Mouse (Mus musculus) left cerebral cortex, adult 11 months (tissue): ENCODE results near the gene Mrpl24.
A peak's percentile ranks its signal among the peaks of the same experiment; 100 is the strongest.

Source experiments
- DNase-seq: peaks from one replicate; pipeline ENCODE4 v3.0.0; 2022; ENCODE audit warnings: low spot score

The Mrpl24 gene

DNA sequence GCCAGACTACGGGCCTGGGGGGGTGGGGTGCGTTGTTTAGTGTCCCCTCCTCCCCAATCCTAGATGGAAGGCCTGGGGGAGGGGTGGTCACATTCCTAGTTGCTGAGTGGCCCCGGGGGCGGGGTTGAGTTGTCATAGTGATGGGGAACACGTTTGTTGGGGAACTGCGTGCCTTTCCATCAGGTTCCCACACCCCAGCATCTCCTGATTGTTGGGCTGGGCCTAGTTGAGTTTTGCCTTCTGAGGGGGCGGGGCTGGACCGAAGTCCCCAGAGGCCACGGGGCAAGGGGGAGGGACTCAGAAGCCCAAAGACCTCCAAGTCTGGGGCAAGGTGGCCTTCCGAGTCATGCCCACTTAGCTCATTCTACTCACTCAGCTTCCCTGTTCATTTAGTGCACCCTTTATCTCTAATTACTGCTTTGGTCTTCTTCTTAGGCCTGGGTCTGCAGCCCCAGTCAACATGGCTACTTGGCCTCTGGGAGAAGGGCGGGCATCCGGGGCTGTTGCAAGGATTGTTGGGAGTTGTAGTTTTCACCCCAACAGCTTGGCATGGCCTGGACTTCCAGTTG lies 8.6 kb upstream of the Mrpl24 start:
- no peak for DNase-seq

DNA sequence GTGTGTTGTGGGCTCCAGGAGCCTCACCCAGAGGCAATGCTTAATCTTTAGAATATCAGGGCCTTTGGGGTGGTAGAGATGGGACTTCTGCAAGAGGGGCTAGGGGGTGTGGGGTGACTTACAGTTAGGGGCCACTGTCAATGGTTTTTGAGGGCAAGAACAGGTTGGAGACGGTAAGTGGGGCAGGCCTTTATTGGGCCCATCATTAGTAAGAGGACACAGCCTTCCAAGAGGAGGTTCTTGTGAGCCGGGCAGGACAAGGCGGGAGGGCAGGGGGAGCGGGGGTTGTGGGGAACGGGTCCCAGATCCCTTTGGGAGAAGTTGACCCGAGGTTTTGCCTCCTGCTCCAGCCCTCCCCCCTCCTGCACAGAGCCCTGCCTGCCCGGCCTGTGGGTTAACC lies 5.8 kb upstream of the Mrpl24 start:
- no peak for DNase-seq

DNA sequence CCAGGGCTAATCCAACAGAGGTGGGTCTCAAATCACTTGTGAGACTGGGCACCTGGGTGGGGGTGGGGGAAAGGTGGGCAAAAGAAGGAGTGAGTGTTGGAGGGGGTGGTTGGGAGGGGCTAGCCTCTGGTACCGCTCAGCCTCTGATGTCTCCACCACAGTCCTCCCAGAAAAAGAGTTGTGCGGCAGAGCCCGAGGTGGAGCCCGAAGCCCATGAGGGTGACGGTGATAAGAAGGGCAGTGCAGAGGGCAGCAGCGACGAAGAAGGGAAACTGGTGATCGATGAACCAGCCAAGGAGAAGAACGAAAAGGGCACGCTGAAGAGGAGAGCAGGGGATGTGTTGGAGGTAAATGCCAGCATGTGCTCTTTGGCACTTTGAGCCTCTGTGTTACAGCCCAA lies 5.4 kb upstream of the Mrpl24 start:
- DNase-seq: no peak

DNA sequence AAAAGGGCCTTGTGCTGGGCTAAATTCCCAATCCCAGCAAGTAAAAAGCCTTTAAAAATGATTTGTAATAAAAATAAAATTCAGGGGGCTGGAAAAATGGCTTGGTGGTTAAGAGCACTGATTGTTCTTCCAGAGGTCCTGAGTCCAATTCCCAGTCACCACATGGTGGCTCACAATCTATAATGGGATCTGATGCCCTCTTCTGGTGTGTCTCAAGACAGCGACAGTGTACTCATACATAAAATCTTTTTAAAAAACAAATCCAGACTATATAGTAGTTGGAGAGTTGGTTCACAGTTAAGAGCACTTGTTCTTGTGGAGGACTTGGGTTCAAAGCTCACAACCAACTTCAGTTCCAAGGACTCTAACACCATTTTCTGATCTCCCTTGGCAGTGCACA lies 2.3 kb upstream of the Mrpl24 start:
- DNase-seq: no peak

DNA sequence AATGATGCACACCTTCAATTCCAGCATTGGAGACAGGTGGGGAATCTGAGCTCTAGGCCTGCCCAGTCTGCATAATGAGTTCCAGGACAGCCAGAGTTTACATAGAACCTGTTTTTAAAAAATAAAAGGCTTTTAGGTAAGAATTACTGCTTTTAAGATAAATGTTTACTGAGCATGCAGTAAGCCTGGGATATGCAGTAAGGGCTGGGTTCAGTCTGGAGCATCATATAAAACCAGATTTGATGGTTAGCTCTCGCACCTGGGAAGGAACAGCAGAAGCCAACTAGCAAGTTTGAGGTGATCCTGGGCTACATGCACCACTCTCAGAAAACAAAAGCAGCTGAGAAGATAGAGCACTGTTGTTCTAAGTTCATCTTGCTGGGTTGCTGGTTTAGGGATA lies 755 bp upstream of the Mrpl24 start:
- no peak for DNase-seq

DNA sequence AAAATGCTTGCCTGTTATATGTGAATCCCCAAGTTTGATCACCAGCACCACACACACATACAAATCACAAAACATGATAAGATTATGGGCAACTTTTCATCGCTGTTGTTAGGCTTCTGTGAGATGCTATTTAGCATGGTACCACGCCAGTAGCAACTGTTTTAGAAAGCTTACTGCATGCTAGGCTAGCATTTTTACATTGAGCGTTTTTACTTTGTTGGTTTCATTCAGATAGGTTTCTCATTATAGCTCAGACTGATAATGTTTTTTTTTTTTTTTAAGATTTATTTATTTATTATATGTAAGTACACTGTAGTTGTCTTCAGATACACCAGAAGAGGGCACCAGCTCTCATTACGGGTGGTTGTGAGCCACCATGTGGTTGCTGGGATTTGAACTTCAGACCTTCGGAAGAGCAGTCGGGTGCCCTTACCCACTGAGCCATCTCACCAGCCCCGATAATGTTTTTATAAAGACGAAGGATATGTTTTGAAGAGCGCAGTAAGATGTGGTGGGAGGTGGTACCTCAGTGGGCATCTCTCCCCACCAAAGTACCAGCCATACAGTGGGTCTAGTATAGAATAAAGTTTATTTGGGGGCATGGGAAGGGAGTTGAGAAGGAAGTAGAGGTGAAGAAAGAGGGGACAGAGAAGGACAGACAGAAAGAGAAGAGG lies 1.1 kb downstream of the Mrpl24 start:
- DNase-seq: no peak

DNA sequence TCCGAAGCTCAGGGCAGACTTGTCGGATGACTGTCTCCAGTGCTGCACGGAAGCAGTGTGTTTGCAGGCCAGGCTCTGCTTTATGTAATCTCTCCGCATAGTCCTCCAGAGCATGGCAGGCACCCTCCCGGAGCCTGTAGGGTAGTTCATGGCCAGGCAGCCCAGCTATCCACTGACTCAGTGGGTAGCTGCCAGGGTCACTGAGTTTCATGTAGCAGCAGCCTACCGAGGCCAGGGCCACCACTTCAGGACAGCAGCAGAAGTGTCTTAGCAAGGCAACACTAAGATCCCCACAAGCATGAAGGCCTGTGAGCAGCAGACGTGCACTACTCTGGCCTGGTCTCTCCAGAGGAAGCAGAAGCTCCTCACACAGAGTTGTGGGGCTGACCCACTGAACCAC lies 5.7 kb downstream of the Mrpl24 start:
- no peak for DNase-seq

DNA sequence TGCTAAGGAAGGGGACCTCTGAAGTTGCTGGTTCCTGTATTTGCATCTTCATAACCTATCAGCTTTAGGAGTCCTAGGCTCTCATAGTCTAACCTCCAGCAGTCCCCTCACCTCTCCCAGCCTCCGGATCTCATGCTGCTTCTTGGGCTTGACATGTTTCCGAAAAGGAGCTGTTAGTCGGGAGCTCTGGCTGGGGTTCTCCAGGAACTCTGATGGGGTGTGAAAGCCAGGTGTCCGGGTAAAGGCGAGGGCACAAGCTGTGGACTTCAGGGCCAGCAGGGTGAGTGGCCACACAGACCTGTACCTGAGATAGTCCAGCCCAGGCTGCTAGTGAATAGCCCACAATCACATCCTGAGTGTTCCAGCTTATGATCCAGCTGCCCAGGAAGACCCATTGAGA lies 8.1 kb downstream of the Mrpl24 start:
- no peak for DNase-seq

DNA sequence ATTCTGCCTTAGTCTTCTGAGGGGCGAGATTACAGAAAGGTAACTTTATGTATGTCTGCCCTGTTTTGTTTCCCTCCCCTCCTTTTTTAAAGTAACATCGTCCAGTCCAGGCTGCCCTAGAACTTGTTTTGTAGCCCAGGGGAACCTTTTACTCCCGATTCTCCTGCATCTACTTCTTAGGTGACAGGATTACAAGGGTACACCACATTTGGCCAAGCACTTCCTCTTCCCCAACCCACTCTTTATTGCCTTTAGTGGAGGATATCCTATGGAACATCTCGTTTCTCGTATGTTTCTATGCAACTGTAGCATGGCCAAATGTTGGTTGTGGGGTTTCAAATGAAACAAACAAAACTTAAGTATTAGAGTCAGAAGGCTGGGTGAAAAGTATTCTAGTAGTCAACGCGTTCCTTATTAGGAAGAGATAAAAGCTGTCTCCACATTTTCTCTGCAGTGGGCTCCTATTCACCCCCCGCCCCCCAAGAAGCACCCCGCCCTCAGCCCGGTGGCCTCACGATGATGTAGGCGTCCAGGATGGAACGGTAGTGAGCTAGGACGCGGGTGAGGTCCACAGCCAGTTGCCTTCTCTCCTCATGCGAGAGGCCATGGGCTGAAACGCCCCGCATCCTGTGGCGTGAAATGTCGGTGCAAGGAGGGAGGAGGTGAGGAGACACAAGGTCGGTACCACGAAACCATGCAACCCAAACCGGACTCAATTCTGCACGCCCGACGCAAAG lies 10.2 kb downstream of the Mrpl24 start:
- DNase-seq: no peak

DNA sequence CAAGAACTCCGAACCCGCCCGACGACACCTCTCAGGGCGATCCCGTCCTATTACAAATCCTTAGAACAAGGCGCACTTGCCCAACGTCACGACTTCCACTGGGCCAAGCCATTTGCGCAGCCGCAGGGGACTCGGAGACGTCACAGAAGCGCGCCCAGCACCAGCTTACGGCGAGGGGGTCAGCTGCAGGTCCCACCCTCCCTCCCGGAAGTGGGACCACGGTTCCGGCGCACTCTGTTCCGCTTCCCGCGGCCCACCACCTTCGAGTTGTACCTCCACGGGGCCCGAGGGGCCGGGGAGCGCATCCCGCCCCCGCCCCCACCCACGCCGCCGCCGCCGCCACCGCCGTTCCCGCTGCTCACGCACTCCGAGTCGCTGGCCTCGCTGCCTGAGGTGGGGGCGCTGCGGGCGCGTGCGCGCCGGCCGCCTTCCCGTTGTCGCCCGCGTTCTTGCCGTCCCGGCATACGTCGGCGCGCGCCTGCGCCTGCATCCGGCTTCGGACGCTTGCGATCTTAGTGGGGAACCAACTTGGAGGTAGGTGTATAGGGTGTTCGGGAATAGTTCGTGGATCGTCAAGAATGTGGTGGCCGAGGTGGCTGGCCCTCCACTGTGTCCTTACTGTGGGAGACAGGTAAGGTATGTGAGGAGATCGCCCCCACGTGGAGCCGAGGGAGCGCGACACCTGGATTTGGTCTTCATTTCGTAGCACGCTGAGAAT lies 10.9 kb downstream of the Mrpl24 start, which contains the start of the genes Isg20l2 and Rrnad1:
Gene Isg20l2 (plus strand): TSS at position 237 of the 718 bp plus-strand sequence.
Gene Rrnad1 (minus strand): TSS at position 640 of the 718 bp plus-strand sequence.
- peak; percentile 94 for DNase-seq

DNA sequence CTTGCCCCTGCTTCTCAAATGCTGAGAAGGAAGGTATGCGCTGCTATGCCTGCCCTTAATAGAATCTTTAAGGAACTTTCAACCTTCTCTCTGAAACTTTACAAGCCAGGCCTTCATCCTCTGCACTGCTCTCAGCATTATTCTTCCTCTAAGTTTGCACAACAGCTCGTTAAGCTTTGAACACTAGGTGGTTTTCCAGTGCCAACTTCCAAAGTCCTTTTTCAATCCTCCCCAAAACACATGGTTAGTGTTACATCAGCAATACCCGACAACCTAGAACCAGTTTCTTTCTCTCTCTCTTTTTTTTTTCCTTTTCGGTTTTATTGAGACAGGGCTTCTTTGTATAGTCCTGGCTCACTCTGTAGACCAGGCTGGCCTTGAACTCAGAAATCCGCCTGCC lies 14.7 kb downstream of the Mrpl24 start:
- no peak for DNase-seq

DNA sequence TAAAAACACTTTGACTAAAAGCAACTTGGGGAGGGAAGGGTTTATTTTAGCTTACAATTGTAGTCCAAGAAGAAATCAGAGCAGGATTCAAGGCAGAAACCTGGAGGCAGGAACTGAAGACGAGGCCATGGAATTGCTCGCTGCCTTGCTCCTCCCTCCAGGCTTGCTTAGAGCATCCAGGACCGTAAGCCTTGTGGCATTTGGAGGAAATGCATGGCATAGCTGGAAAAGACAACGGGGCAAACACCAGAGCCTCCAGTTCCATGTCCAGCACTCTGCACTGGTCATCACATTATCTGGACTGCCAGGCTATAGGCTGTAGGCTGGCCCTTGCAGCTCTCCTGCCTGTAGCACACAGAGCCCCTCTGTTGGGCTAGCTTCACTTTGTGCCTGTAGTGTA lies 15.2 kb downstream of the Mrpl24 start:
- no peak for DNase-seq

DNA sequence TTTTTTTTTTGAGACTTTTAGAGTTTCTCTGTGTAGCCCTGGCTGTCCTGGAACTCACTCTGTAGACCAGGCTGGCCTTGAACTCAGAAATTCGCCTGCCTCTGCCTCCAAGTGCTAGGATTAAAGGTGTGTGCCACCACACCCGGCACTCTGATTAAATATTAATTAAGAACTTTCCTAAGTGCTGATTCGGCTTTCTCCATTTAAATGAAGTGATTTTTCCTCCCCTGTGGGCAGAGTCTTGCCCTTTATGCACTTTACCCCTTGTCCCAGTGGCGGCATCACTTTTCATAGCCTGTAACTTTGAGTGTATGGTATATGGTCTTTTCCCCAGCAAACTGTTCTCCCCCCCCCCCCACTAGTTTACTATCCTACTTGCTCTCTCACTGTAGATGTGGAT lies 15.9 kb downstream of the Mrpl24 start:
- DNase-seq: no peak

DNA sequence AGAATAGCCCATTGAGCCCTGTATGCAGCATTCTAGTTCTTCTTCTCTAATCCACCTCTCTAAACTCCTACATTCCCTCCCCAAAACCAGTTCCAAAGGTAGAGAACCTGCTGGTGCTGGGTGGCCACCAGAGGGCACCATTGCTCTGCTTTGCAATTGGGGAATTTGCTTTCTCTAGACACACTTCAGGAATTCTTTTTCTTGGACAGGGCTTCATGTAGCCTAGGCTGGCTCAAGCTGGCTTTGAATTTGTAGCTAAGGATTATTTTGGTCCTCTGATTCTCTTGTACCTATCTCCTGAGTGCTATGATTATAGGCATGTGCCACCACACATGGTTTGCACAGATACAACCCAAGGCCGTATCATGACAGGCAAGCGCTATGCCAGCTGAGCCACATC lies 16.5 kb downstream of the Mrpl24 start:
- no peak for DNase-seq

DNA sequence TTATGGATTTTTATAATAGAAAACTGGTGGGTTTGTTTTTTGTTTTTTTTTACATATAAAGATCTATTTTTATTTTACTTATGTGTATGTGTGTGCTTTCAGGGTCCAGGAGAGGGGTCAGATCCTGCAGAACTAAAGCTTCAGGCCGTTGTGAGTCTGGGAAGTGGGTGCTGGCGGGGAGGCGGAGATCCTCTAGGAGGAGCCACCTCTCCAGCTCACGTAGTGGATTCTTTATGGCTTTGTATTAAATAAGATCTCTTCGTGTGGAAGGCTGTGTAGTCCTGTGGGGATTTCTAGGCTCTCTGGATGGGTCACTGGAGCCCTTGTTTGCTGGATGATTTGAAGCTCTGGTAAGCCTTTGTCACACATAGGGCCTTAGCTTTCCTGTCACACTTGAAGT lies 21.3 kb downstream of the Mrpl24 start:
- DNase-seq: no peak

DNA sequence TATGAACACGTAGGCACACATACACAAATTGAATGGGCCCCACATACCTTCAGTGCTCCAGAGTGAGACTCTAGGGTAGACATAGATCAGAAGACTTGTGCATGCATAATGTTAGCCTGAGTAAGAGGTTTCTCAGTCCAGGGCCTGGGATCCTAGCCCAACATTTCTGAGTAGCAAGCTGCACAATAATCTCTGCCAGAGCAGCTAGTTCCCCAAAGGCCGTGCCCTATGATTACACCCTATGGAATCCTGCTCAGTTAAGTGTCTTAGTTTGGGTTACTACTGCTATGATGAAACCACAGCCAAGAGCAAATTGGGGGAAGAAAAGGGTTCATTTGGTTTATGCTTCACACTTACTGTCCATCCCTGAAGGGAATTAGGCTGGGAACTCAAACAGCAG lies 23.2 kb downstream of the Mrpl24 start:
- DNase-seq: no peak

DNA sequence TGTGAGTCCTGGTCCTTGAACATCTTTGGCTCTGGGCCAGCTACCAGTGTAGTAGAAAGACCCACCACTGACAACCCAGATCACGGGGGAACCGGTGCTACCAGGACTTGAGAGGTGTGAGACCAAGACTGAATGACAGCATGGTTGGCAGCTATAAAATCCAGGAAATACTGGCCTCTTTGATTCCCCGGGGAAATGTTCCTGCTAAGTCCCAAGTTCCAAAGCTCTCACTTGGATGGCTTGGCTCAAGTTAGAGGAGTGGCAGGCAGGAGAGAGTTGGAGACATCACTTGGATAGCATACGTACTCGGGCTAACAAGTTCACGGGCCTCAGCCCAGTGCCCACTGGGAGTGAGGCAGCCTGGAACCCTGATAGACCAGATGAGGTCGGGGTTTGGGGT lies 24.3 kb downstream of the Mrpl24 start:
- DNase-seq: no peak

DNA sequence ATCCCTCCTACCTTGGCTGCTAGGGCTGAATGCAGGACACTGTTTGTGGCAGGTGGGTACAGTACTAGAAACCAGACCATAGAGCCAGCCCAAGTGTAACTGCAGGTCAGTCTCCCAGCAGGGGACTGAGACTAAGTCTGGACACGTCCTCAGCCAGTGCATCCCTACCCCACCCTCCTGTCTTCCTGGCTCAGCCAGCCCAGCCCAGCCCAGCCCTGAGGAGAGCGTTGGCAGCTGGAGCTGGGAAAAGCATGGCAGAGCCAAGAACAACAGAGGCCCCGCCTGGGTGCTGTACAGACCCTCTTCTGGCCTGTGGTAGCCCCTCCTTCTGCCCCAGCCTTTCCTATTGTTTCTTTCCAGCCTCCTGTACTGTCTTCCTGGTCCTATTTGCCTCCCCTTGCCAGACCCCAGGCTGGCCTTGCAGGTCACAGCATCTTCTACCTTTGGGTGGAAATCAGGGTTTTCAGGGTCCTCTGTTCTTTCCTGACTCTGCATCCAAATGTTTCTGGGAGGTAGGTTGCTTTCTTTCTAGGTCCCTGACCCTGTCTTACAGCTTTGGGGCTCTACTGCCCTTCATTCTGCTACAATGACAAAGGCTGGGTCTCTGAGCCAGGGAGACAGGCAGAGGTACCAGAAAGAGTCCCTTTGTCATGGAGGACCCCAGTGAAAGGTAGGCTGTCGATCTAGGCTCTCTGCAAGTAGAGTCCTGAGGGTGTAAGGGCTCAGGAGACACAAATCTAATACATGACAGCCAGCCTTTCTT lies 25.7 kb downstream of the Mrpl24 start:
- DNase-seq: no peak

DNA sequence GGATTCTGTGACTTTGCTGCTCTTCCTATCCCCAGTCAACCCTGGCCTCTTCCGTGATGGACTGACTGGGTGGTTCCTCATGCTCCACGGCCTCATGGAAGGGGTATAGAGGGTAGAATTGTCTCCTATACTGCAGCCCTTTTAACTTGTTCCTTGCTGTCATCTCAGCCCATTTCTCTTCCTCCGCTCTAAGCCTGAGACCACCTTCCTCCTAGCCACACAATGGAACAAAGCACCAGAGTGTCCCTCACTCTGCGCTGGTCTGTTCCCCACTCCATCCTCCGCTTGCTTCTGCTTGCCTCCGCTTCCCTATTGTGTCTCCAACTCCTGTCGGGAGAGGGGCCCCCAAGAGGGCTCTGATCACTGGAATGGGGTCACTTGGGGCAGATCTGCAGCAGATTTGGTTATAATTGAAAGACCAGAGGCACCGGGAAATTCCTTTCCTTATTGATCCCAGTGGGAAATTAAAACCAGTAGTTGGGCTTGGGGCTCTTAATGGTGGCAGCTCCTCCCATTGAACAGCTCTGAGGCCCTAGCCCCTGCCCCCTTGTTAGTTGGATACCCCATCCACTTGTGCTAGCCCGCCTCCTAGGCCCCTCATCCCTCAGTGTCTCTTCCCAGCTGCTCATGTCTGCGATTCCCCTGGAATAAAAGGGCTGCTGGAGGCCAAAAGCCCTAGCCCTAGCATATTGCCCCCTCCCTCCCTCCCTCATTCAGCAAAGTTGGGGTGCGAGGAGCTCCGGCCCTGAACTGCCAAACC lies 26.7 kb downstream of the Mrpl24 start:
- DNase-seq: no peak

DNA sequence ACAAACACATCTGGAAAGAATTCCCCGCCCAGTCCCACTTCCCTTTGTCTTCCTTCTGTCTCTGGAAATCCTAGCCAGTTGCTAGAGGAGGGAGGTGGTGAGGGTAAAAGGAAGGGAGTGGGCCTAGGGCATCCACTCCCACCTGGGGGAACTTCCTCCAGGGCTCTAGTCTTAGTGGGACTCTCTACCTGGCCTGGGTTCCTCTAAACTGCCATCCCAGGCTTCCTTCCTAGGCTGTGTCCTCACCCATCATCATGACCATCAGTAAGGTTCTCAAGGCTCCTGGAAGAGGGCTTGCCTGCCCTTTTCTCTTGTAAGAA lies 27.2 kb downstream of the Mrpl24 start:
- DNase-seq: no peak

DNA sequence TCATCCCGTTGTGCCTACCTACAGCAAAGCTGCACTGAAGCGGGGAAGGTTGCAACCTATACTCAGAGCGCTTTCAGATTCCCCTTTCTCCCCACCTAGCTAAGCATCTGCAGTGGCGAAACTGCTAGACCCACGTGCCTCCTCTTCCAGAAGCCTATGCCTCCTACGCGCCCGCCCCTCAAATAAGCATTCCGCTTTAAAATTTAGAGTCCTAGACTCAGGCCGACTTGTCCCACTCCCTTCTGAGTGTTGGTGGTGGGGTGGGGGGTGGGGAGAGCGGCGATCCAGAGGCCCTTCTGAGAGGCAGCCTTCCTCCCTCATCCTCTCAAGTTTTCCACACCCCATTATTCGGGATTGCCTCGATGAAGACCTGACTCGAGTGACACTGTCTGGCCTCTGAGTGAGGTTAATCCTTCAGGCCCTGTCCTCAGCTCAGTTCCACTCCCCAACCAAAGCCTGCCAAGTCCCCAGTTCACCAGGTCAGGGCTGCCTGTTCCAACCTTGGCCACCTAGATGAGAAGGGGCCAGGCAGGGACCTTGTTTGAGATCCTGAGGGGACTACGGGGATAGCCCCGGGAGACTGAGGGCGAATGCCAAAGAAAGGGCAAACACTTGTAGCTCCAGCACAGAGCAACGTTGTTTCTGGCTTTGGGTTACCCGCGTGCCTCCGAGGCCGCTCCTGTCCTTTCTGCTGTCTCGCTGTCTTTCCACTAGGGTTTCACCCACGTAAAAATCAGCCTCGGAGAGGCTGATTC lies 27.9 kb downstream of the Mrpl24 start:
- no peak for DNase-seq
